Mouse (Mus musculus): ENCODE data around the gene Cd180. TPM values are rescaled to one million over a fixed set of nuclear protein-coding genes. Genes with fewer than 3 reads are reported as not detected.
A peak's percentile ranks its signal among the peaks of the same experiment; 100 is the strongest.
"Not testable (repeated sequence)": the region's sequence is repeated elsewhere in the genome, so short reads cannot be mapped to it uniquely, and the experiment has no call there.

Cd180 gene
- total RNA-seq, 2 experiments from 2014 or later: 0.41 to 1.2 TPM

DNA sequence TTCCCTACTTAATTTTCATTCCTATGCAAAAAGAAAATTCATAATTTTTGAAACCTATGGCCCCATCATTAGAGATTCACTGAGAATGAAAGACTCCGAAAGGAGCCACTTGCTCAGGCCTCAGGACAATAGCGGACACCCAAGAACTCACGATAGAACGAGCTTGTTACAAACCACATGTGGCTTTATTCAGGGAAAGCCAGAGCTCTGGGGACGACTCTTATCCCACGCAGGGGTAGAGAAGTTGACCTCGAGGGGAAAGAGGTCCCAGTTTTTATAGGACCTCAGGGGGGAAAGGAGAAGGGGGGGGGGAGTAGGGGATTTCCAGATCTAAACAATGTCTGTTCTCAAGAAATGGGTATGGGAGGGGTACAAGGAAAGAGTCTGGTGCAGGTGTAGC, 35.6 kb downstream of the Cd180 start:
- DNase-seq; intact Hi-C loops (cut with DNase I): not testable (repeated sequence)

- intact Hi-C loops (cut with DNase I): no loop called here
- DNase-seq: no peak
Measured at GRCm38 (mm10) chr13:102733063-102733462, 39.7 kb downstream of the Cd180 start.

GRCm38 (mm10) chr13:102737811-102738210, 44.5 kb downstream of the Cd180 start:
- intact Hi-C loops (cut with DNase I): no loop called here
- no peak for DNase-seq

GRCm38 (mm10) chr13:102739720-102740535, 46.6 kb downstream of the Cd180 start:
- intact Hi-C loops (cut with DNase I): no loop called here
- DNase-seq: no peak

DNA sequence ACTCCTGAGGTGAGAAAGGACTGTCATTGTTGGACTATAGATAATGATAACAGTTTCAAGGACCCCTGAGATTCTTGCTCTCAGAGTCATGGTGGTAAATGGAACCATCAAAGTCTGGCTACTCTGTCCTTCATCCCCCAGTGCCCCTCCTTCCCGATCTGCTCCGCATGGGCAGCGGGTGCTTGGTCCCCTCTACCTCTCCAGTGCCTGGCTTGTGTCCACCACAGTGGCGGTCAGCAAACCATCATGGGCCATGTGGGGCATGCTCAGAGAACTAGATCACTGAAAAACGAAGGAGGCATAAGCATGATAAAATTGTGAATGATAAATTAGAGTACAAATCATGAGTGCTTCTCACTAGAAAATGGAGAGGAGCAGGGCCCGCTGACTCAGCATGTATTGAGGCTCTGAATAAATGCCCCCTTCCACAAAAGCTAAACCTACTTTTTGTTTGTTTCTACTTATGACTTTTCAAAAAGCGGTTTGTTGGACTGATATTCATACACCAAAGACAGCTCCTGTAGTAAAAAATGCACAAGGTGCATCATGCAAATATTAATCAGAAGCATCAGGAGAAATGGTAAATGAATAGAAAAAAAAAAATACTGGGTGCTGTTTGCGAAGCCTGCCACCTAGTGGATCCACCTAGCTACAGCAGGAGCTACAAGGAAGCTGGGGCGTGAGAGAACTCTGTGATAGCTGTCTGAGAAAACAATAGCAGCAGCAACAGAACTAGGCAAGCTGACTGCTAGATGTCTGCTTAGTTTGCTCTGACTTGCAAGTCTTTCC, 51.3 kb downstream of the Cd180 start:
- intact Hi-C loops (cut with DNase I): loop anchor here (1.0 kb wide), 1 partner anchor 66 kb away; no protein-coding TSS in a partner anchor
- DNase-seq: peak; percentile 56 to 63

- no peak for DNase-seq
- intact Hi-C loops (cut with DNase I): loop anchor here (1.0 kb wide), 1 partner anchor 67 kb away; no protein-coding TSS in a partner anchor
Measured at GRCm38 (mm10) chr13:102745270-102745600, 51.9 kb downstream of the Cd180 start.

DNA sequence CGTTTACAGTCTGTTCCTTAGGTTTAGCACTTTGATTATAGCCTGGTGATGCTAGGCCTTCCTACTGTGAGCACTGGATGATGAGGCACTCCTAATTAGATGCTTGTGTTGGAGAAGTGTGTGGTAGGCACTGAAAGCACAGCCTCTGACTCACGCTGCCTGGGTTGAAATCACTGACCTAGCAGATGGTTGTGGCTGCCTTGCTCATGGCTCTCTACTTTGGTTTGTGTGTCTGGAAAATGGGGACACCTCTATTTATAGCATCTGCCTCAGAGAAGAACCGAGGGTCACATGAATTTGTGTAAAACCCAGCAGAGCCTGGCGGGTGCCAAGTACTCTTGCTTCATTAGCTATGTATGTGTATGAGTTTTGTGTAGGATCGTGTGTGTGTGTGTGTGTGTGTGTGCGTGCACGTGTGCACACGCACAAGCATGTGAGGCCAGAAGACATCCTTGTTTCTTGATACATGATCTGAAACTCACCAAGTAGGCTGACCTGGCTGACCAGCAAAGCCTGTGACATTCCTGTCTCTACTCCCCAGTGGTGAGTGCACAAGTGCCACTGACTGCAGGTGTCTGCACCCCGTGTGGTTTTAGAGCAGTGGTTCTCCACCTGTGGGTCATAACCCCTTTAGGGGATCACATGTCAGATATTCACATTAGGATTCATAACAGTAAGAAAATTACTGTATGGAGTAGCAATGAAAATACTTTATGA, 52.4 kb downstream of the Cd180 start:
- intact Hi-C loops (cut with DNase I): loop anchor here (1.0 kb wide), 1 partner anchor 67 kb away; no protein-coding TSS in a partner anchor

DNA sequence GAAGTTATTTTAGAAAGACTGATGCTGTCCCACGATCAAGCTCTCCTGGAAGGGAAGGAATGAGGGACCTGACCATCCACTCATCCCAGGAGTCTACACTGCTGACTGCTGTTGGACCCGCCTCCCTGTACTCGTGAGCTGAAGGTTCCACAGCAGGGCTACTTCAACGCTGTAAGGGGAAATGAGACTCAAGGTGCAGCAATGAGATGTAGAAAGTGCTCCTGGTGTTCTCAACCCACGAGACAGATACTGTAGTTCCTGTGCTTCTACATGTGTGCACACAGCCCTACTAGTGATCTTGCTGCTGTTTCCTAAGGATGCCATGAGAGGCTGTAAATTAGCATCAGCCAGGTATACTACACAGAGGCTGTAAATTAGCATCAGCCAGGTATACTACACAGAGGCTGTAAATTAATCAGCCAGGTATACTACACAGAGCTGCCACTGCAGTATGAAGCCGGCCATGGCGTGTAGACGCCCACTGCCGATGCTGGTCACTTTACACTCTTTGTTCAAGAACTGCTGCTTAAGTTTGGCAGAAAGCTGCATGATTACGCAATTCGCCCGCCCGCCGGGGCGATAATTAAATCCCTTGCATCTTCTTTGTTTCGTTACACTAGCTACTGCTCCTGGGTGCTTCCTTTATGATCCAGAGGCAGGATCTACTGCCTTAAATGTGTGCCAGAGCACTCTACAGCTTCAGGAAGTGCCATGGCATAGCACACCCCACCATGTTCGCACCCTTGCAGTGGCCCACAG, 53.6 kb downstream of the Cd180 start:
- no peak for DNase-seq
- intact Hi-C loops (cut with DNase I): no loop called here

More for the DNA sequence above, 52.4 kb downstream of the Cd180 start:
- DNase-seq: no peak

GRCm38 (mm10) chr13:102749194-102749593, 55.8 kb downstream of the Cd180 start:
- intact Hi-C loops (cut with DNase I): no loop called here
- no peak for DNase-seq

- intact Hi-C loops (cut with DNase I): no loop called here
Measured at GRCm38 (mm10) chr13:102749891-102750290, 56.5 kb downstream of the Cd180 start.

DNA sequence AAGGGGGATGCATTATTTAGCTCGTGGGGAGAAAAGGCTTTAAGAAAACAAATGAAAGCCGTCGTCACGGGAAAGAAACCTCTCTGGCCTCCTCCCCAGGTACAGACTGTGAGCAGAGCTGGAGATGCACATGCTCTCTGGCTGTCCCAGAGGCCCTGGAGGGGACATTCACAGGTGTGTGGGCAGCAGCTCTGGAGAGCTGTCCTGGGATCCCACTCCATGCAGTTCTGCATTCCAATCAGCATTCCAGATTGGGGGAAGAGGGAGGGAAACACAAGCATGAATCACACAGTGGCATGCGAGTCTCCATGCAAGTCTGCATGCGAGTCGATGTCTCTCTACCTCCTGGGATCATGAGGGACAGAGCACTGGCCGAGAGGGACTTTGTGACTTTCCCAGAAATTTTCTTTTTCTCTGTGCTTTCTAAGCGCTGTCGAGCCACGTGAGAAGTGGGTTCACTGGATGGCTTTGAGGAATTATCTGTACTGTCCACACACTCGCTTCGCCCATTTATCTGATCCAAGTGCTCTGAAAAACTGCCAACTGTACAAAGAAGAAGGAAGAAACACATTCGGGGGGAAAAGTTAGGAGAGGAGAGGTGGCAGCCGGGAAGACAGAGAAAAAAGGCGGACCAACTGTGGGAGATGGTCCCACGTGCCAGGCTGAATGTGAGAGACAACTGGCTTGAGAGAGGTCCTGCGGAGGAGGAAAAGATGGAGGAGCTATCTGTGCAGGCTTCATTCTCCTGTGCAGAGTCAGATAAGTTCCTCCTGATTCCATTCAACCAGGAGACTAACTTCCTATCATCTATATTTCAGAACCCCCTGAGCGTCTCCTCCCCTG, 60.6 kb downstream of the Cd180 start:
- DNase-seq: no peak
- intact Hi-C loops (cut with DNase I): no loop called here

More at GRCm38 (mm10) chr13:102749891-102750290, 56.5 kb downstream of the Cd180 start:
- DNase-seq: no peak

DNA sequence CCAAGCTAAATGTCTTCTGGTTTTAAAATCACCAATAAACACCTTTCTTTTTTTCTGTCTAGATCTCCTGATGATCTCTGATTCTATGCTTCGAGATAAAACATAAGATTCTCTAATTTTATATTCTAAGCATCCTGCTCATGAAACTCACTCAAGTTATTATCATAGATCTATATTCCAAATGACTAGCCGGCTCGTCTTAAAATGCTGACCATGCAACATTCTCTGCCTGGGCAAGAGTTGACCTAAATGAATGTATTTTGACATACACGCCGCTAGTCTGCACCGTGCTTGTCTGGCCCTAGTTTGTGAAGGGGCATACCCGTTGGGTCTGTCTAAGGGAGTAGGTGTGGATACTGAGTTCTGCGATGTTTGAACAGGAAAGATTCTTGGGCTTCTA, 61.8 kb downstream of the Cd180 start:
- intact Hi-C loops (cut with DNase I): no loop called here
- DNase-seq: no peak

DNA sequence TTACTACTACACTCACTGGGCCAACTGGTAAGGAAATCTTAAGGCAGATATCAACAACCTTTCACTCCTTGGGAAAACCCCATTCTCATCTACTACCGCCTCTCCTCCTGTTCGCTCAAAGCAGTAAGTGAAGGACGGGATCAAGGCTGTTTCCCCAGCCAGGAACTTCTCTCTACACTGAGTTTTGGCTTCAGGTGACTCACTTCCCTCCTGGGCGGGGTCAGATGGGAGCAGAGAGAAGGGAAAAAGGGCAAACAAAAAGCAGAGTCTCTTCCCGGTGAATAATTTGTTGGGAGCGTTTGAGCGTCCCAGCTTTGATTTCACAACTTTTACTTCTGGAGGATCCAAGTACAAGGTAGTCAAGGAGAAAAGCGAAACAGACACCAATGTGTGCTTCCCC, 62.7 kb downstream of the Cd180 start:
- DNase-seq: no peak
- intact Hi-C loops (cut with DNase I): no loop called here

DNA sequence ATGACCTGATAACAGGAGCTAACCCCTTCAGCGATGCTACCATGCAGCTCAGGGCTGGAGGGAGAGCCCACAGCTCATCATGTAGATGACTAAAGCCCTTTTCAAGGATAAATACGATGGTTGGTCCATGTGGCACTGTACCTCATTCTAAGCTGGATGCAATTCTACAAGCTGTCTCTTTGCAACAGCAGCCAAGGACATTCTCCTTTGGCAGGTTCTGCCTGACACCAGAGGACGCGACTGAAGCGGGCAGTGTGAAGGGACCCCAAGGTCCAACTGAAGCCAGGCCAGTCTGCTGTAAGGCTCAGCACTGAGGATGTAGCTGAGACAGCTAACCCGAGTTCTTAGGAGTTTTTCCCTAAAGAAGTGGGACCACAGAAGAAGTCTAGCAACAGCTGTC, 64.7 kb downstream of the Cd180 start:
- intact Hi-C loops (cut with DNase I): no loop called here
- DNase-seq: no peak

- intact Hi-C loops (cut with DNase I): no loop called here
- DNase-seq: no peak
Measured at GRCm38 (mm10) chr13:102761410-102761809, 68.1 kb downstream of the Cd180 start.

DNA sequence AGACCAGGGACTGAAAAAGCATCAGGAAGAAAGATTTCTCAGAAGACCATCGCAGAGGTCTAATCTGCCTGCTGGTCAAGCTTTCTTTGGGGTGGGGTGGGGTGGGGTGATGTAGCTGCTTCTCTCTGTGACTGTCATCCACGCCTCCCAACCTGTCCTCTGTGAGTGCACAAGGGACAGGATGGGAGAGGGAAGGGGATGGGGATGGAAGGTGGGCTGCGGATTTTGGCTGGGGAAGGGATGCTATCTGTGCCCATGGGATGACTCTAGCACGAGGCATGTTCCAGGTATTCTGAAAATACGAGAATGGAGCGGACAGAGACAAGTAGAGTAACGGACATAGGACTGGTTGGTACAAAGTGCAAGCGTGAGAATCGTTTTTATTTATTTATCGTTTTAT, 68.8 kb downstream of the Cd180 start:
- no peak for DNase-seq
- intact Hi-C loops (cut with DNase I): no loop called here

GRCm38 (mm10) chr13:102764218-102764617, 70.9 kb downstream of the Cd180 start:
- DNase-seq: no peak
- intact Hi-C loops (cut with DNase I): no loop called here

DNA sequence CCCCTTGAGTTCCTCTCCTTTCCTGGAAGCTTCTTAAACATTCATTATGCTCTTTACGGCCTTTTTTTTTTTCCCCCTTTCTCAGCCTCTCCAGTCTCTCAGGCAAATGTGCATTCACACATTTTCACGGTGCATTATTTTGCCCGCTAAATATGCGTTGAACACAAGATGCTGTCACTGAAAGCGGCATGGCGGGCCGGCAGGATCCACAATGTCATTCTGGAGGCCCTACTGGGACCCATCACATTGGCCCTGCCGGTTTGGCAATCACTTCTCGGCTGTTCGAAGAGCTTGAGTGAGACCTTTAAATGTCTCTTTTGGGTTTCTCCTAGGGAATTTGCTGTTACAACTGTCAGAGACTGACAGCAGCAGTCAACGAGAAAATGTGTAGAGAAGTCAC, 71.9 kb downstream of the Cd180 start:
- DNase-seq: no peak
- intact Hi-C loops (cut with DNase I): no loop called here

DNA sequence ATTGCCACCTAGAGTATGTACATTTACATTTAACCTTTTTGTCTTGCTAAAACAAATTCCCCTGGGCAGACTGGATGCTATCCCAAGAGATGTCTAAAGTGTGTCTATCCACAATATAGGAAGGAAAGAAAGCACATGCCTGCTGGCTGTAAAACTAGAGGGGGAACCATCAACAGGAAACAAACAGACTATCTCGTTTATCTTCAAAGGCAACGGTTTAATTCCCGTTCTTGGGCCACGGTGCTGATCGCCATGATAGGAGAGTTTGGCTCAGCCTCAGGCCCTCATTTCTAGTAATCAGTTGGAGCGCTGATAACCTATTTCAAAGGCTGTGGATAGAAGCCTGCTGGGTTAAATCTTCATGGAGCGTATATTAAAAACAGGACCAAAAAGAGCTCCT, 73.8 kb downstream of the Cd180 start:
- DNase-seq: no peak
- intact Hi-C loops (cut with DNase I): no loop called here

Measured in heart, postnatal 14 days (tissue).